10 mouse cellular contexts compared by ENCODE assay signal in genomic region chr2:158745049-158745482, GRCm38 (mm10). TPM values are rescaled to one million over a fixed set of nuclear protein-coding genes. Genes with fewer than 3 reads are reported as not detected.
DNase-seq lines count a peak whose midpoint lies in the region; ATAC-seq and TF ChIP-seq lines count a peak whose summit lies in the region.
"Had no signal": no experiment of that assay in that cellular context is flagged by ENCODE, and none has a peak within 500 bp of the region (broad histone marks: within the 10 kb centered on the region; RNA-seq: fewer than 3 reads in every experiment).

No protein-coding gene starts in this region.

- peak; percentile 85 for TF ChIP-seq CTCF in heart, postnatal 0 days (IDR thresholded peaks at IDR 0.05; ENCODE audit: low read depth)

- no peak overlapping the region for H3K4me2 ChIP-seq in heart, postnatal 0 days (ENCODE audit: low read depth, low read length)
- H3K4me2 ChIP-seq: embryonic facial prominence, embryonic 12.5 days; limb, embryonic 12.5 days had no signal

- no peak overlapping the region for H3K4me3 ChIP-seq in heart, postnatal 0 days (ENCODE audit: low read depth, low read length)
- H3K4me3 ChIP-seq: embryonic facial prominence, embryonic 12.5 days; limb, embryonic 12.5 days had no signal

- H3K9me3 ChIP-seq in heart, postnatal 0 days (replicated peaks; ENCODE audit: control insufficient read depth, low read length): no peaks in the 10 kb centered on the region
- H3K9me3 ChIP-seq: embryonic facial prominence, embryonic 12.5 days had no signal

- no peak overlapping the region for H3K27ac ChIP-seq in heart, postnatal 0 days (ENCODE audit: low read depth)
- H3K27ac ChIP-seq: embryonic facial prominence, embryonic 12.5 days; limb, embryonic 12.5 days had no signal

- peak; percentile 60 for DNase-seq in heart, postnatal 0 days (ENCODE audit: low spot score)
- DNase-seq in heart, adult 8-10 months (ENCODE audit: low spot score): no peak
- DNase-seq in CD4-positive, CD25-positive, alpha-beta regulatory T cell, adult 2 months (ENCODE audit: low read depth, low spot score): peak; percentile 85
- peak; percentile 20 for DNase-seq in WW6 (ENCODE audit: low read depth, low spot score)
- DNase-seq in forelimb bud, embryonic 11.5 days (ENCODE audit: low read depth, low spot score): peak; percentile 32
- peak; percentile 32 for DNase-seq in left cerebral cortex, postnatal 4 days
- no peak for DNase-seq in gastrocnemius, postnatal 36 days

- intact Hi-C loops in left cerebral cortex, postnatal 4 days (cut with DNase I): loop anchor here (5.0 kb wide), 1 partner anchor 78 kb away; the partner anchor contains the start of gene Ppp1r16b
- intact Hi-C loops in gastrocnemius, postnatal 36 days (cut with DNase I): no loop called here

- 0 out of 2 replicates have a peak, but pooled peaks cover 4% of the 10 kb centered on the region for H3K4me1 ChIP-seq in heart, postnatal 0 days (ENCODE audit: control insufficient read depth, insufficient read depth)
- H3K4me1 ChIP-seq: embryonic facial prominence, embryonic 12.5 days had no signal

- 9% methylated on average over 2 of the region's 2 CpGs for WGBS in heart, postnatal 0 days

- no peaks in the 10 kb centered on the region for H3K27me3 ChIP-seq in heart, postnatal 0 days (ENCODE audit: control insufficient read depth, insufficient read depth, low read length)
- H3K27me3 ChIP-seq: embryonic facial prominence, embryonic 12.5 days; limb, embryonic 12.5 days had no signal

- H3K9ac ChIP-seq in heart, postnatal 0 days (replicated peaks; ENCODE audit: low read depth, low read length): no peak overlapping the region
- H3K9ac ChIP-seq: embryonic facial prominence, embryonic 12.5 days; limb, embryonic 12.5 days had no signal

- ATAC-seq in heart, postnatal 0 days (ENCODE audit: insufficient read depth, low read depth): no peak
- ATAC-seq in neutrophil, adult 5-6 weeks (ENCODE audit: extremely low read depth, insufficient number of reproducible peaks, low FRiP score, poor library complexity, severe bottlenecking): peak; percentile 78

- TF ChIP-seq EP300 in heart, postnatal 0 days (IDR thresholded peaks at IDR 0.05; ENCODE audit: low read depth): no peak

- H3K36me3 ChIP-seq in heart, postnatal 0 days (replicated peaks; ENCODE audit: control insufficient read depth, insufficient read depth, low read length): 0 out of 2 replicates have a peak, but pooled peaks cover 5% of the 10 kb centered on the region
- H3K36me3 ChIP-seq: embryonic facial prominence, embryonic 12.5 days; limb, embryonic 12.5 days had no signal

RNA-seq across cellular contexts. Expression of gene Fam83d, which starts 22.8 kb away (rescaled TPM):
- total RNA-seq in heart, postnatal 0 days (2014; rRNA removed; ENCODE audit: low replicate concordance): 37.7 and 75.5 TPM in 2 replicates
- polyA plus RNA-seq in heart, postnatal 0 days (2015; fragmentation: Nextera tagmentation; extraction: Ambion mirVana): 18.6 and 19.3 TPM in 2 replicates
- total RNA-seq in heart, adult 8-10 months (2022): 1 to 10 TPM in 1 of 4 experiments, under 1 TPM in 3; 0.22 to 1.6 (median 0.54) TPM
- 1 to 10 TPM; 2.7 to 3.3 TPM for total RNA-seq in left cerebral cortex, postnatal 4 days (2021)
- total RNA-seq in neutrophil, adult 5-6 weeks (2017): 0.12 and 0.49 TPM in 2 replicates
- 1 to 10 TPM; 1.1 to 1.7 TPM for total RNA-seq in gastrocnemius, postnatal 36 days (2021)

RNA-seq across cellular contexts. Expression of gene Dhx35, which starts 49.5 kb away (rescaled TPM):
- 30.7 and 36.9 TPM in 2 replicates for total RNA-seq in heart, postnatal 0 days (2014; rRNA removed; ENCODE audit: low replicate concordance)
- 11.6 and 13.4 TPM in 2 replicates for polyA plus RNA-seq in heart, postnatal 0 days (2015; fragmentation: Nextera tagmentation; extraction: Ambion mirVana)
- total RNA-seq in heart, adult 8-10 months (2022): 10 to 100 TPM; 12.3 to 17.6 (median 15.8) TPM
- total RNA-seq in left cerebral cortex, postnatal 4 days (2021): 10 to 100 TPM; 23.7 to 24.3 TPM
- total RNA-seq in neutrophil, adult 5-6 weeks (2017): 15.4 and 17.1 TPM in 2 replicates
- total RNA-seq in gastrocnemius, postnatal 36 days (2021): 1 to 10 TPM; 7.0 to 9.5 TPM

Comparison
In these comparisons a context has a peak if more than half of its experiments do, and no peak if none do; other contexts are left out.
1. DNase-seq: peak in heart, postnatal 0 days (single experiment), CD4-positive, CD25-positive, alpha-beta regulatory T cell, adult 2 months (single experiment), WW6 (single experiment), forelimb bud, embryonic 11.5 days (single experiment) and left cerebral cortex, postnatal 4 days (single experiment); none in heart, adult 8-10 months (single experiment) and gastrocnemius, postnatal 36 days (0 of 2).